Mouse (Mus musculus): ENCODE measurements around the gene Capza2. TPM values are rescaled to one million over a fixed set of nuclear protein-coding genes. Genes with fewer than 3 reads are reported as not detected.

Capza2 gene
- total RNA-seq (2014; fragmentation: Nextera tagmentation), result 193 and 196 TPM in 2 replicates
- 290 and 302 TPM in 2 replicates for total RNA-seq (2017)
- 13.9 and 18.7 TPM in 2 replicates for polyA plus RNA-seq (2012)

GRCm38 (mm10) chr6:17635615-17636284 is at the start of gene Capza2:
TSS of gene Capza2 (plus strand) at chr6:17636234.
- TF ChIP-seq POLR2AphosphoS5 (IDR thresholded peaks at IDR 0.05; ENCODE audit: insufficient replicate concordance, low read depth, low read length) (no peak), TAL1 (conservative IDR thresholded peaks at IDR 0.05; ENCODE audit: low read depth, low read length) (0 out of 2 replicates have a peak, but pooled peaks have one; percentile 18), CTCF (IDR thresholded peaks at IDR 0.05; ENCODE audit: low read depth, low read length) (no peak), GATA2 (IDR thresholded peaks at IDR 0.05; ENCODE audit: borderline replicate concordance, low read depth, low read length) (no peak), GATA1 (IDR thresholded peaks at IDR 0.05; ENCODE audit: borderline replicate concordance, low read length) (no peak)
- DNase-seq (ENCODE audit: low spot score) (no peak), ATAC-seq (ENCODE audit: extremely low read depth, insufficient number of reproducible peaks, low FRiP score, poor library complexity, severe bottlenecking) (peak; percentile 58)

GRCm38 (mm10) chr6:17589049-17589952 is 46.7 kb upstream of the Capza2 start:
- Histone ChIP-seq H3K4me3 (ENCODE audit: low read depth, low read length) (no peak overlapping the region), H3K9me3 (replicated peaks) (no peaks in the 10 kb centered on the region), H3K4me1 (ENCODE audit: insufficient read depth, low read depth, low read length) (no peaks in the 10 kb centered on the region), H3K27me3 (ENCODE audit: insufficient read depth, low read length) (peaks cover 21% of the 10 kb centered on the region), H3K36me3 (replicated peaks) (no peaks in the 10 kb centered on the region)
- TF ChIP-seq POLR2AphosphoS5 (IDR thresholded peaks at IDR 0.05; ENCODE audit: insufficient replicate concordance, low read depth, low read length) (no peak), TAL1 (conservative IDR thresholded peaks at IDR 0.05; ENCODE audit: low read depth, low read length) (no peak), CTCF (IDR thresholded peaks at IDR 0.05; ENCODE audit: low read depth, low read length) (peak; percentile 91), GATA1 (IDR thresholded peaks at IDR 0.05; ENCODE audit: borderline replicate concordance, low read length) (no peak), GATA2 (IDR thresholded peaks at IDR 0.05; ENCODE audit: borderline replicate concordance, low read depth, low read length) (no peak)
- DNase-seq (ENCODE audit: low spot score), result peak; percentile 47
- peak; percentile 60 for ATAC-seq (ENCODE audit: extremely low read depth, insufficient number of reproducible peaks, low FRiP score, poor library complexity, severe bottlenecking)

More at GRCm38 (mm10) chr6:17635615-17636284, at the start of gene Capza2:
- peaks cover 6% of the 10 kb centered on the region for H3K36me3 ChIP-seq (replicated peaks)
- peaks cover 4% of the 10 kb centered on the region for H3K9me3 ChIP-seq (replicated peaks)
- peak within 1 kb of the TSS; percentile 74 for H3K4me3 ChIP-seq (ENCODE audit: low read depth, low read length)
- H3K4me1 ChIP-seq (ENCODE audit: insufficient read depth, low read depth, low read length), result peaks cover 31% of the 10 kb centered on the region
- H3K27me3 ChIP-seq (ENCODE audit: insufficient read depth, low read length), result no peaks in the 10 kb centered on the region

- Histone ChIP-seq H3K27me3 (ENCODE audit: insufficient read depth, low read length) (peaks cover 18% of the 10 kb centered on the region; the same call in 1 of the 2 replicates), H3K4me1 (ENCODE audit: insufficient read depth, low read depth, low read length) (no peaks in the 10 kb centered on the region), H3K9me3 (replicated peaks) (no peaks in the 10 kb centered on the region), H3K36me3 (replicated peaks) (no peaks in the 10 kb centered on the region), H3K4me3 (ENCODE audit: low read depth, low read length) (no peak overlapping the region)
- ATAC-seq (ENCODE audit: extremely low read depth, insufficient number of reproducible peaks, low FRiP score, poor library complexity, severe bottlenecking) (no peak), DNase-seq (ENCODE audit: low spot score) (no peak)
- no peak for TF ChIP-seq TAL1 (conservative IDR thresholded peaks at IDR 0.05; ENCODE audit: low read depth, low read length)
- no peak for TF ChIP-seq GATA2 (IDR thresholded peaks at IDR 0.05; ENCODE audit: borderline replicate concordance, low read depth, low read length)
- TF ChIP-seq CTCF (IDR thresholded peaks at IDR 0.05; ENCODE audit: low read depth, low read length), result no peak
- no peak for TF ChIP-seq GATA1 (IDR thresholded peaks at IDR 0.05; ENCODE audit: borderline replicate concordance, low read length)
- no peak for TF ChIP-seq POLR2AphosphoS5 (IDR thresholded peaks at IDR 0.05; ENCODE audit: insufficient replicate concordance, low read depth, low read length)
These were observed 45.9 kb upstream of the Capza2 start for GRCm38 (mm10) chr6:17589953-17590627.

GRCm38 (mm10) chr6:17593971-17594370 is 42.1 kb upstream of the Capza2 start:
- Histone ChIP-seq H3K4me1 (ENCODE audit: insufficient read depth, low read depth, low read length) (no peaks in the 10 kb centered on the region), H3K27me3 (ENCODE audit: insufficient read depth, low read length) (peaks cover 6% of the 10 kb centered on the region; the same call in 1 of the 2 replicates), H3K9me3 (replicated peaks) (no peaks in the 10 kb centered on the region), H3K4me3 (ENCODE audit: low read depth, low read length) (no peak overlapping the region), H3K36me3 (replicated peaks) (no peaks in the 10 kb centered on the region)
- DNase-seq (ENCODE audit: low spot score) (no peak), ATAC-seq (ENCODE audit: extremely low read depth, insufficient number of reproducible peaks, low FRiP score, poor library complexity, severe bottlenecking) (no peak)
- no peak for TF ChIP-seq CTCF (IDR thresholded peaks at IDR 0.05; ENCODE audit: low read depth, low read length)
- no peak for TF ChIP-seq GATA2 (IDR thresholded peaks at IDR 0.05; ENCODE audit: borderline replicate concordance, low read depth, low read length)
- TF ChIP-seq POLR2AphosphoS5 (IDR thresholded peaks at IDR 0.05; ENCODE audit: insufficient replicate concordance, low read depth, low read length), result no peak
- TF ChIP-seq TAL1 (conservative IDR thresholded peaks at IDR 0.05; ENCODE audit: low read depth, low read length), result no peak
- TF ChIP-seq GATA1 (IDR thresholded peaks at IDR 0.05; ENCODE audit: borderline replicate concordance, low read length), result no peak

- Histone ChIP-seq H3K4me1 (ENCODE audit: insufficient read depth, low read depth, low read length) (no peaks in the 10 kb centered on the region), H3K36me3 (replicated peaks) (no peaks in the 10 kb centered on the region), H3K27me3 (ENCODE audit: insufficient read depth, low read length) (peaks cover 6% of the 10 kb centered on the region; the same call in 1 of the 2 replicates), H3K9me3 (replicated peaks) (no peaks in the 10 kb centered on the region), H3K4me3 (ENCODE audit: low read depth, low read length) (no peak overlapping the region)
- DNase-seq (ENCODE audit: low spot score) (no peak), ATAC-seq (ENCODE audit: extremely low read depth, insufficient number of reproducible peaks, low FRiP score, poor library complexity, severe bottlenecking) (no peak)
- no peak for TF ChIP-seq CTCF (IDR thresholded peaks at IDR 0.05; ENCODE audit: low read depth, low read length)
- no peak for TF ChIP-seq POLR2AphosphoS5 (IDR thresholded peaks at IDR 0.05; ENCODE audit: insufficient replicate concordance, low read depth, low read length)
- no peak for TF ChIP-seq GATA1 (IDR thresholded peaks at IDR 0.05; ENCODE audit: borderline replicate concordance, low read length)
- TF ChIP-seq GATA2 (IDR thresholded peaks at IDR 0.05; ENCODE audit: borderline replicate concordance, low read depth, low read length), result no peak
- no peak for TF ChIP-seq TAL1 (conservative IDR thresholded peaks at IDR 0.05; ENCODE audit: low read depth, low read length)
These were observed 40.1 kb upstream of the Capza2 start for GRCm38 (mm10) chr6:17595712-17596462.

Measured in G1E (cell line).